Mouse (Mus musculus): Measurements from ENCODE around the gene Dlgap4. TPM values are rescaled to one million over a fixed set of nuclear protein-coding genes. Genes with fewer than 3 reads are reported as not detected.

The Dlgap4 gene
- polyA plus RNA-seq, 1 experiment from 2014 or later, result 188 TPM

DNA sequence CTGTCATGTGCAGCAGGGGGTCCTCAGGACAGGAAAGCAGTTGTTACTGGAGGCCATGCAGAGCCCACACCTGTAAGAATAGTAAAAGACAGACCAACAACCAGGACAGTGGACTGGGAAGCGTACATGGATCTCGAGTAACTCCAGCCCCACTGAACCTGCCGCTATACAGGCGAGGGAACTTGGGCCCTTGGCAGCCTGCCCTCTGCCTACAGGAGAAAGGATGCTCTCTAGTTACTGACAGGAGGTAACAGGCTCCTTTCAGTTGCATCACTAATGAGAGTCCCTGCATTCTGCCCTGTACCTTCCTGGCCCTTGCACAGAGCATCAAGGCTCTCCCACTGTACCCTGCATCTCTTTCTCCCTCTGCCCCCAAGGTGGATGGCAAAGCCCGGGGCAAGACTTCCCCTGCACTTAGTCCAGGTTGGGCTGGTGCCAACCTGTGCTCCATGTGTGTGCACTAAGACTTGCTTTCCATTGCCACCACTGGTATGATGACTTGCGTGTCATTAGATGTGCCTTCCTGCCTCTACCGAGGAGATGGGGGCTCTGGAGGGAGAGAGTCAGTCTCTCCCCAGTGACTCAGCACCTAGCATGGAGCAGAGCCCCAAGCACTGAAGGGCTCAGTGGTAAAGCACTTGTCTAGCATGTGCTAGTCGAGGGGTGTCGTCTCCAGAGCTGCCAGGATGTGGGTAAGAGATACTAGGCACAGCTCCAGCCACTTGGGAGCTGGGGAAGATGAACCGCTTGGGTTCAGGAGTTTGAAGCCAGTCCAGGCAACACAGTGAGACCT is 152.9 kb downstream of the Dlgap4 start:
- Histone ChIP-seq H3K9me3 (replicated peaks) (no peaks in the 10 kb centered on the region), H3K9ac (replicated peaks) (no peak overlapping the region), H3K4me3 (replicated peaks) (no peak overlapping the region), H3K4me2 (no peak overlapping the region), H3K27me3 (replicated peaks) (no peaks in the 10 kb centered on the region), H3K4me1 (peaks cover 22% of the 10 kb centered on the region), H3K27ac (replicated peaks) (peak overlapping the region; percentile 52; the same call in 1 of the 2 replicates), H3K36me3 (peaks cover 25% of the 10 kb centered on the region)
- ATAC-seq (ENCODE audit: low FRiP score), result no peak
- 73% methylated on average over 10 of the region's 10 CpGs for WGBS

DNA sequence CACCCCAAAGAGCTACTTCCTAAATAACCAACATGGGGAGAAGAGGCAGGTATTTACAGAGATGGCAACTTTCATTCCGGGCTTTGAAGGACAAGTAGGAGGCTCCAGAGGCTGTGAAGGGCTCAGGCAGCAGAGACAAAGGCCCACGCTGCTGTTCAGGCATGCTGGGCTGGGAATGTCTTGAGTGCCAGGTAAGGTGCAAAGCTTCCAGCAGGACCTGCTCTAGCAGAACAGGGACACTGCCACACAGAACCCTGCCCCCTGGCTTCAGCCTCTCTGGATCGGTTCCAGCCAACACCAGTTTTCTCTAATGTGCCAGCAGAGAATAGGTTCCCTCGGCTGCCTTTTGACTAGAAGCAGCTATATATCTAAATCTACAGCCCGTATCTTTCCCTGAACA is 153.6 kb downstream of the Dlgap4 start:
- Histone ChIP-seq H3K27me3 (replicated peaks) (no peaks in the 10 kb centered on the region), H3K36me3 (peaks cover 18% of the 10 kb centered on the region), H3K4me2 (no peak overlapping the region), H3K9me3 (replicated peaks) (no peaks in the 10 kb centered on the region), H3K4me3 (replicated peaks) (no peak overlapping the region), H3K4me1 (peaks cover 17% of the 10 kb centered on the region), H3K27ac (replicated peaks) (peak overlapping the region; percentile 52), H3K9ac (replicated peaks) (no peak overlapping the region)
- 52% methylated on average over 5 of the region's 5 CpGs for WGBS
- ATAC-seq (ENCODE audit: low FRiP score), result no peak

GRCm38 (mm10) chr2:156769274-156769673 is 155.8 kb downstream of the Dlgap4 start:
- Histone ChIP-seq H3K36me3 (peaks cover under 1% of the 10 kb centered on the region; the same call in 1 of the 2 replicates), H3K4me1 (peaks cover 11% of the 10 kb centered on the region; the same call in 1 of the 2 replicates), H3K4me2 (no peak overlapping the region), H3K27me3 (replicated peaks) (no peaks in the 10 kb centered on the region), H3K4me3 (replicated peaks) (no peak overlapping the region), H3K9ac (replicated peaks) (no peak overlapping the region), H3K27ac (replicated peaks) (no peak overlapping the region), H3K9me3 (replicated peaks) (no peaks in the 10 kb centered on the region)
- ATAC-seq (ENCODE audit: low FRiP score), result no peak
- 84% methylated on average over 12 of the region's 12 CpGs for WGBS

GRCm38 (mm10) chr2:156773470-156773869 is 160.0 kb downstream of the Dlgap4 start:
- Histone ChIP-seq H3K4me1 (peaks cover 21% of the 10 kb centered on the region), H3K4me3 (replicated peaks) (no peak overlapping the region), H3K36me3 (no peaks in the 10 kb centered on the region), H3K4me2 (no peak overlapping the region), H3K9ac (replicated peaks) (no peak overlapping the region), H3K27me3 (replicated peaks) (0 out of 2 replicates have a peak, but pooled peaks cover 2% of the 10 kb centered on the region), H3K27ac (replicated peaks) (no peak overlapping the region), H3K9me3 (replicated peaks) (no peaks in the 10 kb centered on the region)
- ATAC-seq (ENCODE audit: low FRiP score), result no peak

DNA sequence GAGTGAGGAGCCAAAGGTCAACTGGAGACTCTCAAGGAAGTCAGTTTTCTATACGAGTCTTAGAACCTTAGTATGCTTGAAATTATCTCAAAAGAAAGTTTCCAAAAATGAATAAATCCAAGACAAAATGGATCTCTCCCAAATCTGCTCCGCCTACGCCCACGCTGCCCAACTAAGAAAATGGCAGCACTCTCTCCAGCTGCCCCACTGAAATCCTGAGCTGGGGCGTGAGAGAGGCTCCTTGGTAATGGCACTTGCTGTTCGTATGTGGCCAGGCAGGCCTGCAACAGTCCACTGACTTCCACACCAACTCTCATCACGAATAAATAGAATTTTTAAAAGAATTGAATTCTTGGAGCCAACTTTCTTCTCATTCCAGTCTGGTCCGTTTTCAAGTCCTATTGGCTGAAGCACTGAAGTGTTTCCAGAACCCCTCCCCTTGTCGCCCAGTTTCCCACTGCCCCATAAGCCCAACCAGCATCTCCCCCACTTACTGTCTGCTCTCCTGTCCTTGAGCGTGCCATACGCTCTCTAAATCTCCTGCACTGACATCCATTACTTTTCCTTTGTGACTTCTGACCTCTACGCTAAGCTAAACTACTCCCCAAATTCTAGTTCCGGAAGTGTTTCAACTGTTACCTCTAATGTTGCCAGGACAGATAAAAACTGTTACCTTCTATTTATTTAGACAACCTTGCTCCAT is 160.7 kb downstream of the Dlgap4 start:
- no peak for ATAC-seq (ENCODE audit: low FRiP score)
- Histone ChIP-seq H3K9ac (replicated peaks) (peak overlapping the region; percentile 46; the same call in 1 of the 2 replicates), H3K4me3 (replicated peaks) (peak overlapping the region; percentile 34), H3K4me2 (peak overlapping the region; percentile 69), H3K27ac (replicated peaks) (peak overlapping the region; percentile 74; the same call in 1 of the 2 replicates), H3K27me3 (replicated peaks) (0 out of 2 replicates have a peak, but pooled peaks cover 2% of the 10 kb centered on the region), H3K4me1 (peaks cover 21% of the 10 kb centered on the region), H3K36me3 (no peaks in the 10 kb centered on the region), H3K9me3 (replicated peaks) (no peaks in the 10 kb centered on the region)
- 73% methylated on average over 13 of the region's 13 CpGs for WGBS

DNA sequence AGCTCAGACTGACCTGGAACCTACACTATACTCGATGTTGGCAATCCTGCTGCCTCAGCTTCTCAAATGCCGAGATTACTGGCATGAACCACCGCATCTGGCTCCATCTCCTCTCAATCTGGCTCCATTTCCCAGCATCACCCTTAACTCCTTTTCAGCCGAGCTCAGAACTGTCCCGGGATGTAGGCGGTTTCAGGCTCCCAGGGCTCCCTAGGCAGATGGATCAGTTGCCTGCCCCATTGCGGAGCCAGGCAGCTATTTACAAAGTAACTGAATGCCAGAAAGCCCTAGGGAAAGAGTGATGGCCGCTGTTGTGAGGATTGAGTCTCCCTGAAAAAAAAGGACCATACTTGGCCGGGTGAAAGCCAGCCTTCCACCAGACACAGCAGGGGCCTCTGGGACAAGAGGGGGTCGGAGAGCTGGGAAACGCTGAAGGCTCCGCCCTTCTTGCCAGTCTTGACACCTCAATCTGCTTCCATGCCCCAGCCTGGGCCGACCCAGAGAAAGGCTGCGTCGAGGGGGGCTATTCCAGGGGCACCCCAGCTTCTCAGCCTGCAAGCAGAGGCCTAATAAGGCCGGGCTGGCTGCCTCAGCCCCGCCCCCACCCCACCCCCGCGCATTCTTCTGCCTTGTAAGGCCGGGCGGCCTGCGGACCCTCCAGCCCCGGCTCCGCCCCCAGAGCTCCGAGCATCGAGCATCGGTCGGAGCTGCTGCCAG is 161.4 kb downstream of the Dlgap4 start, which contains the start of gene Myl9:
Gene Myl9 (plus strand): TSS at position 683 of the 717 bp plus-strand sequence.
- Histone ChIP-seq H3K4me1 (peaks cover 21% of the 10 kb centered on the region), H3K27ac (replicated peaks) (peak within 1 kb of the TSS; percentile 74), H3K4me2 (peak within 1 kb of the TSS; percentile 69), H3K4me3 (replicated peaks) (peak within 1 kb of the TSS; percentile 34), H3K9me3 (replicated peaks) (no peaks in the 10 kb centered on the region), H3K9ac (replicated peaks) (peak within 1 kb of the TSS; percentile 46), H3K27me3 (replicated peaks) (0 out of 2 replicates have a peak, but pooled peaks cover 2% of the 10 kb centered on the region), H3K36me3 (no peaks in the 10 kb centered on the region)
- peak; percentile 79 for ATAC-seq (ENCODE audit: low FRiP score)
- WGBS, result 3% methylated on average over 28 of the region's 28 CpGs

DNA sequence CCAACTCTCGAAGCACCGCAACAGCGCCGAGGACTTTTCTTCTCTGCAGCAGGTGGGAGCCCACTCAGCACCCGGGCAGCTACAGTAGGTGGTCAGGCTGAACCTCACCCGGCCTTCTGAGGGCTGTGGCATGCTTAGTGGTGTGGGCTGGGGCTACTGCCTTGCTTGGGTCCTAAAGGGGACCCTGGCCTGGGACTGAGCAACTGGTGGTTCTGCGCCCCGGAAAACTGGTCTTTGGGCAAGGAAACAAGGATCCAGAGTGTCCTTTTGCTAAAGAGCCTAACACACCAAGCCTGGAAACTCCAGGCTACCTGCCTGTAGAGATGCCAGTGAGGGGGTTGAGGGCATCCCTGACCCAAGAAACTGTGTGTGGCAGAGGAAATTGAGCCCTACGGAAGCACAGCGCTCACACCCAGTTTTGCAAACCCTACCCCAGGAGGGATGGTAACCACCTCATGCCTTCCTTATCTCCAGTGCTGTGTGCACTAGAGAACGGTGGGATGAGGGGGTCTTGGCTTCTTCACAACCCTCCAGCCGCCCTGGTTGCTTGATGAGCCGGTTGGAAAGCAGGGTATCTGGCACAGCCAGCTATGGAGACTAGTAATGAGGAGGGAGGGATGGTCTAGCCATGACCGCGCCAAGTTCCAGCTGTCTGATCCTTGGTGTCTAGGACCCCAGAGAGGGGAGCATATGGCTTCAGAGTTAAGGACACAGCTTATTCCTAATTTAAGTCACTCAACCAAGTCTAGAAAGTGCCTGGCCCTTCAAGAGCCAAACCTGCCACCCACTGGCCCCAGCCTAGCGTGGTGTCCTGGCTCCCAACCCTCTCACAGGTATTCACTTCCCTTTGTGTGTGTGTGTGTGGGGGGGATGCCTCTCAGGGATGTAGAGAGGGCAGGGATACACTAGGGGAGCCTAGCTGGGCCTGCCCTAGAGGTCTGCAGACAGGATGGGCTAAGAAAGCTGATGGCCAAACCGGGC is 162.2 kb downstream of the Dlgap4 start:
- Histone ChIP-seq H3K9ac (replicated peaks) (peak overlapping the region; percentile 46), H3K4me1 (peaks cover 26% of the 10 kb centered on the region), H3K4me2 (peak overlapping the region; percentile 69), H3K9me3 (replicated peaks) (no peaks in the 10 kb centered on the region), H3K36me3 (no peaks in the 10 kb centered on the region), H3K27me3 (replicated peaks) (0 out of 2 replicates have a peak, but pooled peaks cover 2% of the 10 kb centered on the region), H3K27ac (replicated peaks) (peak overlapping the region; percentile 74), H3K4me3 (replicated peaks) (peak overlapping the region; percentile 34)
- 31% methylated on average over 17 of the region's 17 CpGs for WGBS
- no peak for ATAC-seq (ENCODE audit: low FRiP score)

GRCm38 (mm10) chr2:156776907-156777306 is 163.4 kb downstream of the Dlgap4 start:
- WGBS, result 88% methylated on average over 2 of the region's 2 CpGs
- no peak overlapping the region for H3K9ac ChIP-seq (replicated peaks)
- H3K27me3 ChIP-seq (replicated peaks), result 0 out of 2 replicates have a peak, but pooled peaks cover 2% of the 10 kb centered on the region
- H3K9me3 ChIP-seq (replicated peaks), result no peaks in the 10 kb centered on the region
- H3K27ac ChIP-seq (replicated peaks), result no peak overlapping the region
- ATAC-seq (ENCODE audit: low FRiP score), result no peak
- H3K36me3 ChIP-seq, result no peaks in the 10 kb centered on the region
- H3K4me2 ChIP-seq, result no peak overlapping the region
- H3K4me3 ChIP-seq (replicated peaks), result no peak overlapping the region
- peaks cover 28% of the 10 kb centered on the region for H3K4me1 ChIP-seq

GRCm38 (mm10) chr2:156777326-156778004 is 164.0 kb downstream of the Dlgap4 start:
- Histone ChIP-seq H3K27me3 (replicated peaks) (0 out of 2 replicates have a peak, but pooled peaks cover 2% of the 10 kb centered on the region), H3K4me3 (replicated peaks) (no peak overlapping the region), H3K4me2 (no peak overlapping the region), H3K9me3 (replicated peaks) (no peaks in the 10 kb centered on the region), H3K27ac (replicated peaks) (no peak overlapping the region), H3K9ac (replicated peaks) (no peak overlapping the region), H3K36me3 (no peaks in the 10 kb centered on the region), H3K4me1 (peaks cover 28% of the 10 kb centered on the region)
- WGBS, result 62% methylated on average over 7 of the region's 7 CpGs
- ATAC-seq (ENCODE audit: low FRiP score), result no peak

DNA sequence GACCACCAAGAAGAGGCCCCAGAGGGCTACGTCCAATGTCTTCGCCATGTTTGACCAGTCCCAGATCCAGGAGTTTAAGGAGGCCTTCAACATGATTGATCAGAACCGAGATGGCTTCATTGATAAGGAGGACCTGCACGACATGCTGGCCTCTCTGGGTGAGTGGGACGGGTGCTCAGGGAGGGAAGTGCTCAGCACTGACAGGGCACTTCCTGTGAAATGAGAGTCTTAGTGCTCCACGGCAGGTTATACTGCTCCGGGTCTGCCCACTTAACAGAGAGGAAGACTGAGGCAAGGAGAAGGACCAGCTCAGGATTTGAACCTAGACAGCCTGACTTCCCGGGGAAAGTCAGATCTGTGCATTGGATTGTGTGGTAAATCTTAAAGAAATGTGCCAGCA is 165.1 kb downstream of the Dlgap4 start:
- no peaks in the 10 kb centered on the region for H3K36me3 ChIP-seq
- H3K27me3 ChIP-seq (replicated peaks), result 0 out of 2 replicates have a peak, but pooled peaks cover 2% of the 10 kb centered on the region
- WGBS, result 89% methylated on average over 8 of the region's 8 CpGs
- no peak overlapping the region for H3K4me3 ChIP-seq (replicated peaks)
- ATAC-seq (ENCODE audit: low FRiP score), result no peak
- H3K9ac ChIP-seq (replicated peaks), result no peak overlapping the region
- H3K4me1 ChIP-seq, result peaks cover 28% of the 10 kb centered on the region
- no peaks in the 10 kb centered on the region for H3K9me3 ChIP-seq (replicated peaks)
- H3K27ac ChIP-seq (replicated peaks), result no peak overlapping the region
- H3K4me2 ChIP-seq, result no peak overlapping the region
